Mouse (Mus musculus) spleen, adult 18-20 months (tissue): Measurements from ENCODE around the gene P4ha1.
A peak's percentile ranks its signal among the peaks of the same experiment; 100 is the strongest.
"Not testable (repeated sequence)": the region's sequence is repeated elsewhere in the genome, so short reads cannot be mapped to it uniquely, and the experiment has no call there.

Source experiments
- DNase-seq, 2 experiments: peaks; one replicate each; pipeline ENCODE4 v3.0.0; 2022; ENCODE audit warnings: mixed read lengths in 2 of 2

P4ha1 gene

DNA sequence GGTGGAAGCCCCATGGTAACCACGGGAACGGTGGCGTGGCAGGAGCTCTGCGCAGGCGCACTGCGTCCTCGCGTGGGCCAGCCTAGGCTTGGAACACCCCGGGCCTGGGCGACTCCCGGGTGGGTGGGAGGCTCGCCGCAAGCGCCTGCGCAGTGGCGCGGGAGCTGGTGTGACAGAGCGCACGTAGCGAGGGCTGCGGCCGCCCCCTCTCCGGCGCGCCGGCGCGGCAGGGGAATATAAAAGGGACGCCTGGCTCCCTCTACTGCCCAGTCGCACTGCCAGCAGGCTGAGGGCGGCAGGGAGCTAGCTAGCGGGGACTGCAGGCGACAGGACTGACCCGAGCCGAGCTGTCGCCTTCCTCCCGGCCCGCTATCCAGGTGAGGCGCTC lies at the start of gene P4ha1:
Gene P4ha1, plus strand, starts transcription at position 197 of the 388 bp plus-strand sequence.
- DNase-seq, result peak; percentile 94 to 98

DNA sequence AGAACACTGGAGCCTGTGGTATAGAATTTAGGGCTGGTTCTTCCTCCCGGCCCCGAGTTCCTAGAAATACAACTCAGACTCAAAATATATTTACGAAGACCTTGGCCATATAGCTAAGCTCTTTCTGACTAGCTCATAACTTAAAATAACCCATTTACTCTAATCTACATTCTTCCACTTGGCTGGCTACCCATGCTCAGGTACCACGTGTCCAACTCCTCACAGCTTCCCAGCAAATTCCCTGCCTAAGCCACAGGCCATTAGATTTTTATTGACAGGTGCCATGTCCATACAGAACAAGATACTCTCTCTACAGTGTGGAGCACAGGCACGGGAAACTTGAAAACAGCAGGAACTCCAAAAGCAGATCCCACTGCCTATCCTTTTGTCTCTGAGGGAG lies 47.4 kb upstream of the P4ha1 start:
- no peak for DNase-seq

GRCm38 (mm10) chr10:59277116-59277515 lies 46.0 kb upstream of the P4ha1 start:
- DNase-seq, result no peak

- DNase-seq, result no peak
Observed at GRCm38 (mm10) chr10:59277729-59278475, 45.2 kb upstream of the P4ha1 start.

DNA sequence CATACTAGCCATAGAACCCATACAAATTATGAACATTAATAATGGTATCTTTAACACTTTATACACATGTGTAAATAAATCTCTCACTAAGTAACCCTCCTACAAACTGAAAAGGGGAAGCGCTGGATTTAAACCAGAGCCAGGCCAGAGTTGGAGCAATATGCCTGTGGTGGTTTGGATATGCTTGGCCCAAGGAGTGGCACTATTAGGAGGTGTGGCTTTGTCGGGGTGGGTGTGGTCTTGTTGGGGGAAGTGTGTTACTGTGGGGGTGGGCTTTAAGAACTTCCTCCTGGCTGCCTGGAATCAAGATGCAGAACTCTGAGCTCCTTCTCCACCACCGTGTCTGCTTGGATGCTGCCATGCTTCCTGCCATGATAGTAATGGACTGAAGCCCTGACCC lies 39.9 kb upstream of the P4ha1 start:
- no peak for DNase-seq

DNA sequence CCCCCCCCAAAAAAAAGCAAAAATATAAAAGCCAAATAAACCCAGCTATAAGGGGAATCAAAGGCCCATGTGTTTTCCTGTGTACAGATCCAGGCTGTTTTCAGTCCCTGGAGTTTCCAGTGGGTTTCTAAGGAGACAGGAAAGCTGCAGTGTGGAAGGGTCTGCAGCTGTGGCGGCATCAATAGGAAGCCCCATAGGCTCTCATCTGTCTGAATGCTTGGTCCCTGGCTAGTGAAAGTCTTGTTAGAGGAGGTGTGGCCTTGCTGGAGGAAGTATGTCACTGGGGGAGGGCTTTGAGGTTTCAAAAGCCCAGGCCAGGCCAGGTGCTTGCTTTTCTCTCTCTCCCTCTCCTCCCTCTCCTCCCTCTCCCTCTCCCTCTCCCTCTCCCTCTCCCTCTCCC lies 39.3 kb upstream of the P4ha1 start:
- DNase-seq, result no peak

- DNase-seq, result no peak
Observed at GRCm38 (mm10) chr10:59285530-59285929, 37.6 kb upstream of the P4ha1 start.

- DNase-seq, result no peak
Observed at GRCm38 (mm10) chr10:59287251-59287650, 35.8 kb upstream of the P4ha1 start.

DNA sequence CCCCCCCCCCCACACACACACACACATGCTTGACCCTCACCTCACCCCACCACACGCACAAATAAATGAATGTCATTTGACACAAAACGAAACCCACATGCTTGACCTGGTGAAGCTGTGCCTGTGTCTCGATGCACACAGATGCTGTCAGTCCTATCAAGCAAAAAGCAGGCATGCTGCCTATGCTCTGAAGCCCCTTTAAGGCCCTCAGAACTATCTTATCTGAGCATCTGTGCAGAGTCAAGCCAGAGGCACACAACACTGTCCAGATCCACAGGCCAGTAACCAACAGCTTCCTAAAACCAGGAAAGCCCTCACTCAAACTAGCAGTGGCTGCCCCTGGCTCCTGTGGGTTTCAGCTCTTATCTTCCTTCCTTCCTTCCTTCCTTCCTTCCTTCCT lies 35.4 kb upstream of the P4ha1 start:
- DNase-seq, result no peak

- DNase-seq, result no peak
Observed at GRCm38 (mm10) chr10:59289062-59289461, 34.0 kb upstream of the P4ha1 start.

DNA sequence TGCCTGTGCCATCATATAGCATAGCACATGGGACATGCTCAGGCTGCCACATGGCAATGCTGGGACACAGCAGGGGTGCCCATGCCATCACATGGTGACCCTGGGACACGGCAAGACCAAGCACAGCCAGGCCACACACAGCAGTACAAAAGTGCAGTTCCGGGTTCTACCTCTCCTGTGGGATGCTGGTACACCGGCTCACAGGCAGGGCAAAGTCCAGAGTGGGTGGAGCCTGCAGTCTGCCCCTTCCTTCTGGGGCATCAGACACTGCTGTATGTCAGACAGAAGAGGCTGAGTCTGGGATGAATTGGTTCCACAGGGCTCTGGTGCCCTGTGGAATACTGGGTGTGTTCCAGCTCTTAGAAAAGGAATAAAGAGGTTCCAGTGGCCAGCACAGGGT lies 31.6 kb upstream of the P4ha1 start:
- no peak for DNase-seq

DNA sequence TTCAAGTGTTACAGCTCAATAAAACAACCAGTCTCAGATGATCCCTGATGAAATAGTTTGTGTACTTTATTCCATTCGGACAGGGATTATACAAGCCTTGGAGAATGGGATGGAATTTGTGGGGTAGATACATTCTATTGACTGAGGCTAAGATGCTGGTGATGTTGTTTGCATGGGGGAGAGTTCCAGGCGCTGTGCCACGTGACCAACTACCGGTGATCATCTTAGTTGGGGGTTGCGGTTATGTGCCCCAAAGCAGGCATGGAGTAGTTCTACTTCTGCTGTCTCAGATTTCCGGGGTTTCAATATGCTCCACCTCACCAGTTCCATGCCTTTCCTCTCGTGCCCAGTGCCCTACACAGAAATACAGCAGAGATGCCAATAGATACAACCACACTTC lies 31.0 kb upstream of the P4ha1 start:
- DNase-seq, result no peak

DNA sequence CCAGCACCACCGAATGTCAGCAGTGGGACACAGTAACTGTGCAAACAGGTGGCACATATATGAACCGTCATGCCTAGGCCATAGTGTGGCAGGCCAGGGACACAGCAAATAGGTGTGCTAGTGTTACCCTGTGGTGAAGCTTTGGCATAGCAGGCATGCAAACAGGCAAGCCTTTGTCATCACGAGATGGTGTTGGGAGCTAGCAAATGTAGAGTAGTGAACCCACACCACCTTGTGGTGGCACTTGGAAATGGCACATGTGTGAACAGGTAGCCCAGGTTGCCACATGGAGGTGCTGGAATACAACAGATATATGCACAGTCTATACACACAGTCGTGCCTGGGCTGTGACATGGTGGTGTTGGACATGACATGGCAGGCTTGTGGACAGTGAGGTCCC lies 30.5 kb upstream of the P4ha1 start:
- peak; percentile 33 to 67 for DNase-seq

GRCm38 (mm10) chr10:59295241-59295811 lies 27.8 kb upstream of the P4ha1 start:
- DNase-seq, result peak; percentile 47 to 76

DNA sequence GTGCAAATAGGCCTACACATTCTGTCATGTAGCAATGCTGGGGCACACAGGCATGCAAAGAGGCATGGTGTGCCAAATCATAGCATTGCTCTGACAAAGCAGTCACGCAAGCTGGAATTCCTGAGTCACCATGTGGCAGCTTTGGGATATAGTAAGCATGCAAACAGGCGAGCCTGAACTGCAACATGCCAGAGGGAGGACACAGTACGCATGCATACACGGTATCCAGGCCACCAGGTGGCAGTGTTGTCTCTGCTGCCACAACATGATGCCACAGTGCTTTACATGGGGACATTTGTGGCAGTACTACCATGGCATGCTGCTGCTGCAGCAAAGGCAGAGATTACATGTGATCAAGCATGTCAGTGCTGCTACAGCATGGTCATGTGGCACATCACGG lies 26.8 kb upstream of the P4ha1 start:
- peak; percentile 47 to 76 for DNase-seq

DNA sequence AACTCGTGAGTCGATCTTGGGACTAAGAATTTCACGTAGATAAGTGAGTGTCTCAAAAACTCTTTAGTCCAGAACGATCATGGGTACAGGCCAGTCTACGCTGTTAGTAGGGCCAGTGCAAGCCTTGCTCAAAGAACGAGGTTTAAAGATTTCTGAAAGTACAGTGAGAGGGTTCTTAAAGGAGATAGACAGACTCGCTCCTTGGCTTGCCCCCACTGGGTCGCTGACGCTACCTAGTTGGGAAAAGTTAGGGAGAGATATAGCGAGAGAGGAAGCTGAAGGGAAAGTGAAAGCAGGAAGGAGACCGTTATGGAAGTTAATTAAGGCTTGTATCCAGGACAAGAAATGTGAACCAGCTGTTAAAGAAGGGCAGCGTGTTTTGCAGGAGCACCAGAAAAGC lies 20.4 kb upstream of the P4ha1 start:
- not testable (repeated sequence) for DNase-seq

DNA sequence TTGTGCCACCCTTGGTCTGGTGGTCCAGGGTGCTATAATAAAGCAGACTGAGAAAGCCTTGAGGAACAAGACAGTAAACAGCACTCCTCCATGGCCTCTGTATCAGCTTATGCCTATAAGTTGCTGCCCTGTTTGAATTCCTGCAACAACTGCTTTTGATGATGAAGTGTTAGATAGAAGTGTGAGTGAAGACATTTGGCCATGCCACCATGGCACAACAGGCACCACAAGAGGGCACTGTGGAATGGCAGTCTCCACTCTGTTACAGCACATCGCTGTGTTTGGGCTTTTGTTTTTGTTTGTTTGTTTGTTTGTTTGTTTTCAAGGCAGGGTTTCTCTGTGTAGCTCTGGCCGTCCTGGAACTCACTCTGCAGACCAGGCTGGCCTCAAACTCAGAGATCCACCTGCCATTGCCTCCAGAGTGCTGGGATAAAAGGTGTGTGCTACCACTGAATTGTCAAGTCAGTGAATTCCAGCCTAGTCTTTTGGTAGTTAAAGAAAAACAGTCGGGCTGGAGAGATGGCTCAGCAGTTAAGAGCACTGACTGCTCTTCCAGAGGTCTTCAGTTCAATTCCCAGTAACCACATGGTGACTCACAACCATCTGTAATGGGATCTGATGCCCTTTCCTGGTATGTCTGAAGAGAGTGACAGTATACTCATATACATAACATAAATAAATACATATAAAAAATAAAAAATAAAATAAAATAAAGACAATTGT lies 13.9 kb upstream of the P4ha1 start:
- DNase-seq, result peak in 1 of 2 experiments; percentile 44

DNA sequence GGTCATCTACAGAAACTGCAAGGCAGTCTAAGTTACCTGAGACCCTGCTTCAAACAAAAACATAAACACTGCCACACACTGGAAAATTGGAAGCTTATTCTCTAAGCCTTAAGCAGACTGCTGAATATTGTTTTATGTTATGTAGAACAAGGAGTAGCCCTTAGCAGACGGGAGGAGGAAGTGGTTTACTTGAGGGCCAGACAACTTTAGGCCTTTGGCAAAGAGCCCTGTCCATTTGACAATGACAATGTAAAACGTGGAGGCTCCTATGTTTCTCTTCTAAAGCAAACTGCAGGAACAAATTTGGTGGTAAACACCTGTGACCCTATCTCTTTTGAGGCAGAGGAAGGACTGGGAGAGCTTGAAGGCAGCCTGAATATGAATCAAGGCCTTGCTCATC lies 13.0 kb upstream of the P4ha1 start:
- DNase-seq, result no peak

GRCm38 (mm10) chr10:59310691-59311457 lies 12.2 kb upstream of the P4ha1 start:
- DNase-seq, result no peak

DNA sequence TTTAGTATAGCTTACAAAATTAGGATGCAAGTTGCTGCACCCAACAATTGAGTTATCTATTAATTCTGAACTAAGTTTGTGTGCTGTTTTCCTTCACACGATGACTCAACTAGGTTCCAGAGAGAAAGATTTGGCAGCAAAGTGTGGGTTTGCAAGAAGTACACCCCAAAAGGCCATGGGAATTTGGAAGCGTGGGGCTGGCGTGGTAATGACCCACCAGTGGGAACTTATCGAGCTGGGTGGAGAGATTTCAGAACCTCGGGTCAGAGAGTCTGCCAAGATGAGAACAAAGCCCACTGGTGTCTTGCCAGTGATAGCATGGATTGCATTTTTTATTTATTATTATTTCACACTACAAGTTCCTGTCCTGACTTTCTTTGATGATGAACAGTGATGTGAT lies 11.2 kb upstream of the P4ha1 start:
- DNase-seq, result no peak

DNA sequence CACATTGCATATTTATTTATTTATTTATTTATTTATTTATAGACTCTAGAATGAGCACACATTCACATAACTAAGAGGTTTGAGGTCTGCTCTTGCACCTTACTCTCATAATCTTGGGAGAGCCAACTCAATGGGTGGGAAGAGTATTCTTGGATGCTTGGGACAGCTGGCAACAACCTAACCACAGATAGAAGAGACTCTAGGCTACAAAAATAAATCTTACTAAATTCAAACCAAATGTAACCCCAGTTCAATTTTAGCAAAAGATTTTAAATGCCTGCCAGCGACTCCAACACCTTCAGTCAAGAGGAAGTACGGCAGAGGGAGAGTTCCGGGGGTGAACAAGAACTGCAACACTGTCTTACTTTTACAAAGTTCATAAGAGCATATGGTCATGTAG lies 2.0 kb upstream of the P4ha1 start:
- no peak for DNase-seq

DNA sequence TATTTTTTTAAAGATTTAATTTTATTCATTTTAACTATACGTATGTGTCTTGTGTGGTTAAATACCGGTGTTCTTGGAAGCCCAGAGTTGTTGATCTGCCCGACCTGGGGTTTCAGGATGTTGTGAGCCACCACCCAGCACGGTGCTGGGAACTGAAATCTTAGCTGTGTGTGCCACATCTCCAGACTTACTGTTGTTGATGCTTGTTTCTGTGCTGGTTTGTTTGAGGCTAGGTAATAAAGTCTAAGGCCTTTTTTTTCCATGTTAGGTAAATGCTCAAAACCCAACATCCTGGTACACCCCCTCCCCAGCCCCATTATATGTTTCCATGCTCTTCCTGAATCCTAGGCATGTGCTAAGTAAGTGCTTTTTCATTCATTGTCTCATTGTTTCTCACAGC lies 825 bp upstream of the P4ha1 start:
- DNase-seq, result no peak

- peak in 1 of 2 experiments; percentile 23 for DNase-seq
Observed at GRCm38 (mm10) chr10:59323488-59324161, 529 bp downstream of the P4ha1 start.
